Mouse (Mus musculus) stomach, postnatal 0 days (tissue): ENCODE data around the gene Adgrf1.

Experiments used
- CTCF ChIP-seq: IDR thresholded peaks from 2 replicates; pipeline ENCODE4 v1.5.1; 2016; ENCODE audit warnings: antibody characterized with exemption, low read depth, mild to moderate bottlenecking, moderate library complexity
- EP300 ChIP-seq: optimal IDR thresholded peaks from 2 replicates; pipeline ENCODE3; 2016; ENCODE audit warnings: antibody characterized with exemption

DNA sequence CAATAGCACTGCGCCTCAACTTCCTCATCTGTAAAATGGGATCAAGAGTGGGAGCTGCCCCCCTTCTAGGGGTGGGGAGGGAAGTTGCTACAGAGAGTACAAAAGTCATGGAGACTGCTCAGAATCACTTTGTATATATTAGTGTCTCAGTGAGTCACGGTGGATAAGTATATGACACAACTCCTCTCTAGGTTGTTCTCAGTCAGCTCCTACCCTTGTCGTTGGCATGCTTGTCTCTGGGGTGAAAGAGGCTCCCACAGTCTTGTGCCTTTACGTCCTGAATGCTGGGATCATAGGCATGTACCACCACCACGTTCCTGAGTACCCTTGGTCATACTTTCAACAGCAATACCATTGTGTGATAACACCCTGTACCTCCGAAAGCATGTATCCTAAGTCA lies 4.2 kb upstream of the Adgrf1 start:
- TF ChIP-seq CTCF, result no peak
- TF ChIP-seq EP300, result no peak
